Mouse (Mus musculus): ENCODE measurements at regions not wholly inside any gene's neighbourhood (a gene's known extent, or its start where the extent isn't known, plus 50 kb on each side); places are given as distances from the start of the nearest gene placed in this dataset.

DNA sequence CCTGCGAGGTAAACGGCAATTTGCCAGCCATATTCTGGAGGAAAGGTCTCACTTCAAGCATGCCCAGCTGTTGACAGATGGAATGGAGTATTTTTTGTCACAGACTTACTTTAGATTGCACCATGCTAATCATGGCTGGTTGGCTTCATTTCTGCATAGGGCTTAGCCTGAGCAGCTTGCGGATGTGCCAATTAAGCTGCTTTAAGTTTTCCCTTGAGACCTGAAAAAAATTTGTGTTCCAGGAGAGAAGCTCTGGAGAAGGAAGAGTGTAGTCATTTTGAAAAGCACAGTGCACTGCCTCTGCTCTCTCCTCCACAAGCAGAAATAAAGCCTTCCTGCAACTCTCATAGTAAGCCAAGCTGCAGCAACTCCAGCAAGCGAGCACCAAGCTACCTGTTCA lies 182.8 kb upstream of the Pitrm1 start:
- Histone ChIP-seq H3K36me3 (ENCODE audit: control insufficient read depth, insufficient read depth, low read length) (no peaks in the 10 kb centered on the region), H3K27me3 (ENCODE audit: control insufficient read depth, insufficient read depth, low read length) (no peaks in the 10 kb centered on the region), H3K27ac (ENCODE audit: control insufficient read depth, insufficient read depth, low read length) (no peak overlapping the region), H3K4me3 (ENCODE audit: control insufficient read depth, insufficient read depth, low read length) (no peak overlapping the region), H3K4me1 (replicated peaks; ENCODE audit: control insufficient read depth, insufficient read depth, low read length) (no peaks in the 10 kb centered on the region)
- no peak for TF ChIP-seq POLR2A (IDR thresholded peaks at IDR 0.05; ENCODE audit: control insufficient read depth, extremely low read depth, insufficient read depth, low read length, poor library complexity)
- TF ChIP-seq CTCF (IDR thresholded peaks at IDR 0.05; ENCODE audit: borderline replicate concordance, control insufficient read depth, extremely low read depth, insufficient read depth, low read length, poor library complexity), result no peak
- no peak for DNase-seq
- WGBS, result 94% methylated on average over 4 of the region's 4 CpGs

DNA sequence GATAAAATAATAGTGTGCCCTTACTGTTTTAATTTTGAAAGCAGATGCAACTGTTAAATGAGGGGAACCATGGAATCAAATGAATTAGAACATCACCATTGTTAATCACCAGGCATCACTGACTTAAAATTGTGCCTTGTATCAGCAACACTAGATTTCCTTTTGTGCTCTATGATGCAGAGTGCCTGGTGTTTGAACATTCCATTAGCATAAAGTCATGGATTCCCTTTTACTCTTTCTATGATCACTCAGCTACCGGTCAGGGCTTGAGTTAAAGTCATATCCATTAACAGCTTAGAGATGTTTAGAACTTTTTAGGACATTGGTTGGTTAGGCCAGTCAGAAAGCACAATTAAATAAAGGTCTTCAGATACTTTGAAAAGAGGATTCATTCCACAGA lies 180.3 kb upstream of the Pitrm1 start:
- H3K27ac ChIP-seq (ENCODE audit: control insufficient read depth, insufficient read depth, low read length), result no peak overlapping the region
- WGBS, result 96% methylated on average over 1 of the region's 1 CpGs

DNA sequence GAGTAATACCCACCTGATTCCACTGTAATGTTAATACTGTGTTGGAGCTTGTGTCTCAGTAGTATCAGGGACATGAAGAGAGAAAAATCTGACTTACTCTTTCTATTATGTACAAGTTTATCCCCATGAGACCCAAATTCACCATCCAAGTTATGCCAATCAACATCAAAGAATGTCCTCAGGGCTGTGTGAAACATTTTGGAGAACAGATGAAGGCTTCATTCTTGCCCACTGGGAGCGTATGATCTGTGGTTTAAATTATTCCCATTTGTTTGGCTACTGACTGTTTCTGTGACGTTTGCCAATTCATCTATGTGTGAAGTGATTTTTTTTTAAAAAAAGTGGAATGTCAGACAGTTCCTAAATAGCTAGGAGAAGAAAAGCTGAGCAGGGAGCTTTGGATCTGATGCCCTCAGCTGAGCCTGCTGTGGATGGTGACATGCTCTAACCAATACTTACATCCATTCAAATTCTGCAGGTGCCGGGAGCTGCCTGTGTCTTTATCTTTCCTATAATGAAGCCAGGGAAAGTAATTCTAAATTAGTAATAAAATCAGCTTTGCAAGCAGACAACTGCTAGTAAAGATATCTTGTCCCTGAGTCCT lies 173.3 kb upstream of the Pitrm1 start:
- WGBS, result 90% methylated on average over 3 of the region's 3 CpGs
- no peaks in the 10 kb centered on the region for H3K27me3 ChIP-seq (ENCODE audit: control insufficient read depth, insufficient read depth, low read length)
- no peaks in the 10 kb centered on the region for H3K36me3 ChIP-seq (ENCODE audit: control insufficient read depth, insufficient read depth, low read length)
- no peak for DNase-seq
- no peaks in the 10 kb centered on the region for H3K4me1 ChIP-seq (replicated peaks; ENCODE audit: control insufficient read depth, insufficient read depth, low read length)
- H3K4me3 ChIP-seq (ENCODE audit: control insufficient read depth, insufficient read depth, low read length), result no peak overlapping the region
- no peak overlapping the region for H3K27ac ChIP-seq (ENCODE audit: control insufficient read depth, insufficient read depth, low read length)
- no peak for TF ChIP-seq CTCF (IDR thresholded peaks at IDR 0.05; ENCODE audit: borderline replicate concordance, control insufficient read depth, extremely low read depth, insufficient read depth, low read length, poor library complexity)
- TF ChIP-seq POLR2A (IDR thresholded peaks at IDR 0.05; ENCODE audit: control insufficient read depth, extremely low read depth, insufficient read depth, low read length, poor library complexity), result no peak

More for the DNA sequence above, 180.3 kb upstream of the Pitrm1 start:
- no peaks in the 10 kb centered on the region for H3K36me3 ChIP-seq (ENCODE audit: control insufficient read depth, insufficient read depth, low read length)
- no peak for DNase-seq
- H3K4me3 ChIP-seq (ENCODE audit: control insufficient read depth, insufficient read depth, low read length), result no peak overlapping the region
- H3K27me3 ChIP-seq (ENCODE audit: control insufficient read depth, insufficient read depth, low read length), result no peaks in the 10 kb centered on the region
- TF ChIP-seq POLR2A (IDR thresholded peaks at IDR 0.05; ENCODE audit: control insufficient read depth, extremely low read depth, insufficient read depth, low read length, poor library complexity) (no peak), CTCF (IDR thresholded peaks at IDR 0.05; ENCODE audit: borderline replicate concordance, control insufficient read depth, extremely low read depth, insufficient read depth, low read length, poor library complexity) (no peak)
- H3K4me1 ChIP-seq (replicated peaks; ENCODE audit: control insufficient read depth, insufficient read depth, low read length), result no peaks in the 10 kb centered on the region

DNA sequence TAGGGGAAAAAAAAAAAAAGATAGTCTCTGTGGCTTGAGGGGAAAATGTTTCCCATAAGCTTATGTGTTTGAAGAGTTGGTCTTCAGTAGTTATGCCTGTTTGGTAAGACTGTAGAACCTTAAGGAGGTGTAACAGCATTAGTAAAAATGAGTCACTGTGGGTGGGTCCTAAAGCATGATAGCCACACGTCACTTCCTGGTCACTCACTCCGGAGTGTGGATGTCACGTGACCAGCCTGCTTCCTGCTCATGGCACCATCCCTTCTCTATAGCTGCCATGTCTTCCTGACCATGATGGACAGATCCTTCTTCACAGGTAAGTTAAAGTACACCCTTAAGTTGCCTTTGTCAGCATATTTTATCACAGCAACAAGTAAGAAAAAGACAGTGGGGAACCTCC lies 170.0 kb upstream of the Pitrm1 start:
- Histone ChIP-seq H3K4me1 (replicated peaks; ENCODE audit: control insufficient read depth, insufficient read depth, low read length) (no peaks in the 10 kb centered on the region), H3K27ac (ENCODE audit: control insufficient read depth, insufficient read depth, low read length) (no peak overlapping the region), H3K4me3 (ENCODE audit: control insufficient read depth, insufficient read depth, low read length) (no peak overlapping the region), H3K27me3 (ENCODE audit: control insufficient read depth, insufficient read depth, low read length) (no peaks in the 10 kb centered on the region), H3K36me3 (ENCODE audit: control insufficient read depth, insufficient read depth, low read length) (no peaks in the 10 kb centered on the region)
- WGBS, result 91% methylated on average over 3 of the region's 3 CpGs
- DNase-seq, result no peak
- no peak for TF ChIP-seq CTCF (IDR thresholded peaks at IDR 0.05; ENCODE audit: borderline replicate concordance, control insufficient read depth, extremely low read depth, insufficient read depth, low read length, poor library complexity)
- TF ChIP-seq POLR2A (IDR thresholded peaks at IDR 0.05; ENCODE audit: control insufficient read depth, extremely low read depth, insufficient read depth, low read length, poor library complexity), result no peak

GRCm38 (mm10) chr13:6395562-6396223 lies 152.3 kb upstream of the Pitrm1 start:
- no peaks in the 10 kb centered on the region for H3K36me3 ChIP-seq (ENCODE audit: control insufficient read depth, insufficient read depth, low read length)
- no peak for DNase-seq
- 84% methylated on average over 4 of the region's 5 CpGs for WGBS
- no peak for TF ChIP-seq CTCF (IDR thresholded peaks at IDR 0.05; ENCODE audit: borderline replicate concordance, control insufficient read depth, extremely low read depth, insufficient read depth, low read length, poor library complexity)
- no peak for TF ChIP-seq POLR2A (IDR thresholded peaks at IDR 0.05; ENCODE audit: control insufficient read depth, extremely low read depth, insufficient read depth, low read length, poor library complexity)
- H3K27ac ChIP-seq (ENCODE audit: control insufficient read depth, insufficient read depth, low read length), result no peak overlapping the region
- H3K27me3 ChIP-seq (ENCODE audit: control insufficient read depth, insufficient read depth, low read length), result no peaks in the 10 kb centered on the region
- no peaks in the 10 kb centered on the region for H3K4me1 ChIP-seq (replicated peaks; ENCODE audit: control insufficient read depth, insufficient read depth, low read length)
- H3K4me3 ChIP-seq (ENCODE audit: control insufficient read depth, insufficient read depth, low read length), result no peak overlapping the region

DNA sequence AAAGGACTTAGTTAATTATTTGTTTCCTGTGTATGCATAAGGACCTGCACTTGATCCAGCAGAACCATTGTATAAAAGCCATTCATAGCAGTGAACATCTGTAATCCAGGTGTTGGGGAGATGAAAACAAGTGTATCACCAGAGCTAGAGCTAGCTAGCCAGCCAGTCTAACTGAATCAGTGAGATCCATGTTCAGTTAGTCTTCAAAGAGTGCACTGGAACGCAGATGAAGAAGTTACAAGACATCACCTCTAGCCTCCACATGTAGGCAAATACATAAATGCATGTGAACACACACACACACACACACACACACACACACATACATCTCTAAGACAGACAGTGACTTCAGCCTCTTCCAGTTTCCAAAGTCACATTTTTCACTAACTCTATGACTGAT lies 150.3 kb upstream of the Pitrm1 start:
- H3K4me3 ChIP-seq (ENCODE audit: control insufficient read depth, insufficient read depth, low read length), result no peak overlapping the region
- H3K27ac ChIP-seq (ENCODE audit: control insufficient read depth, insufficient read depth, low read length), result no peak overlapping the region
- H3K27me3 ChIP-seq (ENCODE audit: control insufficient read depth, insufficient read depth, low read length), result no peaks in the 10 kb centered on the region
- no peak for TF ChIP-seq CTCF (IDR thresholded peaks at IDR 0.05; ENCODE audit: borderline replicate concordance, control insufficient read depth, extremely low read depth, insufficient read depth, low read length, poor library complexity)
- no peak for TF ChIP-seq POLR2A (IDR thresholded peaks at IDR 0.05; ENCODE audit: control insufficient read depth, extremely low read depth, insufficient read depth, low read length, poor library complexity)
- no peaks in the 10 kb centered on the region for H3K36me3 ChIP-seq (ENCODE audit: control insufficient read depth, insufficient read depth, low read length)
- WGBS, result 97% methylated on average over 1 of the region's 1 CpGs
- H3K4me1 ChIP-seq (replicated peaks; ENCODE audit: control insufficient read depth, insufficient read depth, low read length), result no peaks in the 10 kb centered on the region
- DNase-seq, result no peak
